Mouse (Mus musculus) macrophage (primary cell): ENCODE data around the gene Phf19. TPM values are rescaled to one million over a fixed set of nuclear protein-coding genes. Genes with fewer than 3 reads are reported as not detected.

Experiments
- H3K27ac ChIP-seq: fragments of 350-480 bp; formaldehyde crosslinking; 2 replicates; pipeline ENCODE4 v1.9.0; 2021
- H3K36me3 ChIP-seq: fragments of 350-480 bp; formaldehyde crosslinking; 2 replicates; pipeline ENCODE4 v1.9.0; 2021; ENCODE audit errors: inconsistent target
- H3K4me3 ChIP-seq: fragments of 350-480 bp; formaldehyde crosslinking; 2 replicates; pipeline ENCODE4 v1.9.0; 2021; ENCODE audit errors: inconsistent target
- H3K79me2 ChIP-seq: fragments of 350-480 bp; formaldehyde crosslinking; 2 replicates; pipeline ENCODE4 v1.9.0; 2021; ENCODE audit errors: inconsistent target
- WGBS: methylation state at CpG from one replicate; pipeline ENCODE4 v1.1.7; 2026; ENCODE audit warnings: inconsistent platforms; ENCODE audit not compliant: missing documents; 5-methylcytosine and 5-hydroxymethylcytosine counted together
- polyA plus RNA-seq: library from polyadenylated mRNA; stranded (reverse); fragments of 250-400 nt; gene quantifications from 3 replicates; pipeline ENCODE4 v1.2.4, GENCODE M21; 2018; ENCODE audit warnings: inconsistent platforms

The Phf19 gene
- polyA plus RNA-seq, 1 experiment from 2014 or later, result 3.5 TPM

- Histone ChIP-seq H3K36me3 (no peaks in the 10 kb centered on the region; the same call in 1 of the 2 replicates), H3K27ac (no peak overlapping the region), H3K4me3 (no peak overlapping the region), H3K79me2 (no peaks in the 10 kb centered on the region)
- WGBS, result 96% methylated on average over 17 of the region's 17 CpGs
These were observed 16.9 kb downstream of the Phf19 start for GRCm38 (mm10) chr2:34896821-34897460.

- Histone ChIP-seq H3K36me3 (no peaks in the 10 kb centered on the region; the same call in 1 of the 2 replicates), H3K27ac (no peak overlapping the region), H3K79me2 (no peaks in the 10 kb centered on the region), H3K4me3 (no peak overlapping the region)
- 88% methylated on average over 17 of the region's 19 CpGs for WGBS
These were observed 18.2 kb downstream of the Phf19 start for GRCm38 (mm10) chr2:34895503-34896113.

- Histone ChIP-seq H3K36me3 (no peaks in the 10 kb centered on the region; the same call in 1 of the 2 replicates), H3K4me3 (no peak overlapping the region), H3K79me2 (no peaks in the 10 kb centered on the region), H3K27ac (no peak overlapping the region)
- WGBS, result 40% methylated on average over 5 of the region's 5 CpGs
These were observed 19.9 kb downstream of the Phf19 start for GRCm38 (mm10) chr2:34893950-34894349.

- Histone ChIP-seq H3K36me3 (no peaks in the 10 kb centered on the region), H3K27ac (no peak overlapping the region), H3K79me2 (no peaks in the 10 kb centered on the region), H3K4me3 (no peak overlapping the region)
- 92% methylated on average over 2 of the region's 2 CpGs for WGBS
These were observed 29.6 kb downstream of the Phf19 start for GRCm38 (mm10) chr2:34884186-34884585.

GRCm38 (mm10) chr2:34883190-34883589 is 30.6 kb downstream of the Phf19 start:
- Histone ChIP-seq H3K79me2 (no peaks in the 10 kb centered on the region), H3K36me3 (no peaks in the 10 kb centered on the region), H3K4me3 (no peak overlapping the region), H3K27ac (no peak overlapping the region)
- 92% methylated on average over 5 of the region's 5 CpGs for whole genome bisulfite sequencing

- no peaks in the 10 kb centered on the region for H3K36me3 ChIP-seq
- no peaks in the 10 kb centered on the region for H3K79me2 ChIP-seq
- no peak overlapping the region for H3K27ac ChIP-seq
- H3K4me3 ChIP-seq, result no peak overlapping the region
- 91% methylated on average over 2 of the region's 2 CpGs for WGBS
These were observed 31.1 kb downstream of the Phf19 start for GRCm38 (mm10) chr2:34882757-34883156.

GRCm38 (mm10) chr2:34880054-34880453 is 33.8 kb downstream of the Phf19 start:
- WGBS, result 84% methylated on average over 10 of the region's 10 CpGs
- Histone ChIP-seq H3K27ac (no peak overlapping the region), H3K4me3 (no peak overlapping the region), H3K79me2 (no peaks in the 10 kb centered on the region), H3K36me3 (no peaks in the 10 kb centered on the region)

GRCm38 (mm10) chr2:34874816-34875345 is 38.9 kb downstream of the Phf19 start, which contains the start of gene Psmd5:
Gene Psmd5, minus strand, starts transcription at chr2:34874968.
- no peak within 1 kb of the TSS for H3K4me3 ChIP-seq
- peaks cover 8% of the 10 kb centered on the region for H3K79me2 ChIP-seq
- H3K36me3 ChIP-seq, result no peaks in the 10 kb centered on the region
- WGBS, result 66% methylated on average over 8 of the region's 8 CpGs
- no peak within 1 kb of the TSS for H3K27ac ChIP-seq

GRCm38 (mm10) chr2:34874271-34874670 is 39.6 kb downstream of the Phf19 start, which contains the start of gene Cutal:
Gene Cutal, plus strand, starts transcription at chr2:34874396.
- Histone ChIP-seq H3K27ac (no peak within 1 kb of the TSS), H3K36me3 (no peaks in the 10 kb centered on the region), H3K79me2 (peaks cover 14% of the 10 kb centered on the region), H3K4me3 (no peak within 1 kb of the TSS)
- 53% methylated on average over 14 of the region's 14 CpGs for WGBS

GRCm38 (mm10) chr2:34870520-34871474 is 43.0 kb downstream of the Phf19 start:
- WGBS, result 1% methylated on average over 64 of the region's 67 CpGs
- Histone ChIP-seq H3K27ac (peak overlapping the region; percentile 80), H3K36me3 (0 out of 2 replicates have a peak, but pooled peaks cover under 1% of the 10 kb centered on the region), H3K79me2 (peaks cover 48% of the 10 kb centered on the region), H3K4me3 (peak overlapping the region; percentile 94)

GRCm38 (mm10) chr2:34869680-34870079 is 44.1 kb downstream of the Phf19 start:
- peaks cover 54% of the 10 kb centered on the region for H3K79me2 ChIP-seq
- 0% methylated on average over 5 of the region's 5 CpGs for WGBS
- peak overlapping the region; percentile 94 for H3K4me3 ChIP-seq
- H3K36me3 ChIP-seq, result peaks cover 11% of the 10 kb centered on the region
- peak overlapping the region; percentile 80 for H3K27ac ChIP-seq

GRCm38 (mm10) chr2:34857728-34858127 is 56.1 kb downstream of the Phf19 start:
- WGBS, result 96% methylated on average over 8 of the region's 8 CpGs
- Histone ChIP-seq H3K79me2 (no peaks in the 10 kb centered on the region), H3K36me3 (peaks cover 81% of the 10 kb centered on the region), H3K27ac (no peak overlapping the region), H3K4me3 (no peak overlapping the region)

GRCm38 (mm10) chr2:34855265-34855664 is 58.6 kb downstream of the Phf19 start:
- peaks cover 74% of the 10 kb centered on the region for H3K36me3 ChIP-seq
- no peak overlapping the region for H3K27ac ChIP-seq
- H3K4me3 ChIP-seq, result no peak overlapping the region
- H3K79me2 ChIP-seq, result no peaks in the 10 kb centered on the region
- WGBS, result 96% methylated on average over 4 of the region's 4 CpGs

GRCm38 (mm10) chr2:34847702-34848101 is 66.1 kb downstream of the Phf19 start:
- Histone ChIP-seq H3K4me3 (no peak overlapping the region), H3K79me2 (no peaks in the 10 kb centered on the region), H3K27ac (no peak overlapping the region), H3K36me3 (peaks cover 6% of the 10 kb centered on the region)
- 100% methylated on average over 1 of the region's 1 CpGs for WGBS
